Mouse (Mus musculus) urinary bladder, postnatal 10 days (tissue): ENCODE results near the gene Lrsam1.

Source experiments
- DNase-seq: peaks from one replicate; pipeline ENCODE4 v3.0.0; 2022; ENCODE audit warnings: low spot score

The Lrsam1 gene

GRCm38 (mm10) chr2:32926330-32927075, 34.9 kb downstream of the Lrsam1 start:
- no peak for DNase-seq

GRCm38 (mm10) chr2:32924306-32924844, 37.0 kb downstream of the Lrsam1 start:
- no peak for DNase-seq

- DNase-seq, result no peak
Measured at GRCm38 (mm10) chr2:32923551-32924250, 37.7 kb downstream of the Lrsam1 start.

- no peak for DNase-seq
Measured at GRCm38 (mm10) chr2:32922564-32922963, 38.9 kb downstream of the Lrsam1 start.

- no peak for DNase-seq
Measured at GRCm38 (mm10) chr2:32921801-32922380, 39.5 kb downstream of the Lrsam1 start.

- no peak for DNase-seq
Measured at GRCm38 (mm10) chr2:32921235-32921634, 40.2 kb downstream of the Lrsam1 start.

GRCm38 (mm10) chr2:32918391-32918790, 43.0 kb downstream of the Lrsam1 start:
- no peak for DNase-seq

GRCm38 (mm10) chr2:32917526-32917925, 43.9 kb downstream of the Lrsam1 start:
- no peak for DNase-seq

GRCm38 (mm10) chr2:32914896-32915295, 46.5 kb downstream of the Lrsam1 start:
- no peak for DNase-seq

- DNase-seq, result no peak
Measured at GRCm38 (mm10) chr2:32914362-32914761, 47.1 kb downstream of the Lrsam1 start.

- peak; percentile 47 for DNase-seq
Measured at GRCm38 (mm10) chr2:32912210-32912804, 49.1 kb downstream of the Lrsam1 start.

GRCm38 (mm10) chr2:32911639-32912182, 49.7 kb downstream of the Lrsam1 start:
- DNase-seq, result no peak

- no peak for DNase-seq
Measured at GRCm38 (mm10) chr2:32908796-32909195, 52.6 kb downstream of the Lrsam1 start.

GRCm38 (mm10) chr2:32908272-32908671, 53.1 kb downstream of the Lrsam1 start:
- DNase-seq, result no peak

GRCm38 (mm10) chr2:32907442-32907841, 54.0 kb downstream of the Lrsam1 start:
- DNase-seq, result no peak

- DNase-seq, result no peak
Measured at GRCm38 (mm10) chr2:32905297-32905696, 56.1 kb downstream of the Lrsam1 start.

GRCm38 (mm10) chr2:32904637-32905036, 56.8 kb downstream of the Lrsam1 start:
- DNase-seq, result no peak

- no peak for DNase-seq
Measured at GRCm38 (mm10) chr2:32903470-32903869, 57.9 kb downstream of the Lrsam1 start.

- DNase-seq, result no peak
Measured at GRCm38 (mm10) chr2:32902126-32902525, 59.3 kb downstream of the Lrsam1 start.

GRCm38 (mm10) chr2:32898983-32899382, 62.4 kb downstream of the Lrsam1 start:
- peak; percentile 38 for DNase-seq

- DNase-seq, result no peak
Measured at GRCm38 (mm10) chr2:32896507-32897147, 64.8 kb downstream of the Lrsam1 start.
